Comparison of ENCODE assay signal across 15 mouse cellular contexts in the genomic region with DNA sequence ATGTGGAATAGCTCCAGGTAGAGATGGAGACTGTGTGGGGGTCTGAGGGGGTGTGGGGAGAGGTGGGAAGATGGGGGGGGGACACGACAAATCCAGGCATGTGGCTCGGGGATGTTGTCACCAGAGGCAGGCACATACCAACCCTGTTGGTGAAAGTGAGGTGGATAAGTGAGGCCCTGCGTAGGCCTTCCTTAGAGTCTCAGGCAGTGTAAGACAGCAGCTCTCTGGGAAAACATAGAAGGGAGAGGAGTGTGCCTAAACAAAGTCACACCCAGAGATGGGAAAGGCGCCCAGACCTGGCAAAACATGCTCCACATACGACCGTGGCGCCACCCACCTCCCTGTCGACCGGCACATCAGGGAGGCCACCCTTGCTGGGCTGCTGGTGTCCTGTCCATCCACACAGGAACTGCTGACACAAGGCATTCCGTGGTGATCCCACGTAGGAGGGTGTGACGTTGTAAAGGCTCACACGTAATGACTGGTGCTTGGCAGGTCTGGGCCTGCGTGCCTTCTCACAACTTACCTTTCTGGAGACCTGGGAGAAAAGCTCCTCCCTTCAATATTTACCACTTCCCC. TPM values are rescaled to one million over a fixed set of nuclear protein-coding genes. Genes with fewer than 3 reads are reported as not detected.
DNase-seq lines count a peak whose midpoint lies in the region; ATAC-seq and TF ChIP-seq lines count a peak whose summit lies in the region.
"Had no signal": no experiment of that assay in that cellular context is flagged by ENCODE, and none has a peak within 500 bp of the region (broad histone marks: within the 10 kb centered on the region; RNA-seq: fewer than 3 reads in every experiment).

No protein-coding gene starts in this region.

- no peak for TF ChIP-seq CTCF in E14TG2a.4 (conservative IDR thresholded peaks at IDR 0.05; ENCODE audit: low read length)

- H3K9me3 ChIP-seq in kidney, embryonic 14.5 days (ENCODE audit: control insufficient read depth, low read length), result no peaks in the 10 kb centered on the region
- H3K9me3 ChIP-seq in E14TG2a.4 (ENCODE audit: low read length), result no peaks in the 10 kb centered on the region
- H3K9me3 ChIP-seq in limb, embryonic 10.5 days (replicated peaks), result no peaks in the 10 kb centered on the region
- H3K9me3 ChIP-seq: G1E; hindbrain, embryonic 15.5 days; liver, embryonic 13.5 days; midbrain, embryonic 12.5 days had no signal

- H3K4me3 ChIP-seq in kidney, embryonic 14.5 days (ENCODE audit: low read length), result no peak overlapping the region
- H3K4me3 ChIP-seq in E14TG2a.4 (replicated peaks; ENCODE audit: low read length), result peak overlapping the region; percentile 29; the same call in 1 of the 2 replicates
- H3K4me3 ChIP-seq in limb, embryonic 10.5 days, result no peak overlapping the region
- H3K4me3 ChIP-seq: hindbrain, embryonic 15.5 days; liver, embryonic 13.5 days; midbrain, embryonic 12.5 days had no signal

- H3K4me1 ChIP-seq in kidney, embryonic 14.5 days (ENCODE audit: control insufficient read depth, insufficient read depth, low read length), result no peaks in the 10 kb centered on the region; the same call in 1 of the 2 replicates
- H3K4me1 ChIP-seq in E14TG2a.4 (replicated peaks; ENCODE audit: low read depth, low read length), result peaks cover 82% of the 10 kb centered on the region
- peaks cover 15% of the 10 kb centered on the region; the same call in 1 of the 2 replicates for H3K4me1 ChIP-seq in limb, embryonic 10.5 days
- H3K4me1 ChIP-seq: hindbrain, embryonic 15.5 days; liver, embryonic 13.5 days; midbrain, embryonic 12.5 days had no signal

- DNase-seq in kidney, adult 9 months, result no peak
- DNase-seq in brain, adult 2 months (ENCODE audit: low read depth, low spot score), result peak; percentile 22
- no peak for DNase-seq in limb, embryonic 10.5 days (ENCODE audit: low spot score)
- DNase-seq in adrenal gland, postnatal 14 days, result no peak
- DNase-seq in adrenal gland, adult 2 months, result no peak
- no peak for DNase-seq in spleen, postnatal 4 days (ENCODE audit: low spot score in 2 of 2)
- DNase-seq: layer of hippocampus, adult 9-11 months; liver, embryonic 13.5 days; right cerebral cortex, postnatal 25 days; thymus, adult 2 months had no signal

- ATAC-seq in kidney, embryonic 14.5 days (ENCODE audit: low FRiP score, low TSS enrichment), result 0 out of 2 replicates have a peak, but pooled peaks have one; percentile 15

- H3K36me3 ChIP-seq in kidney, embryonic 14.5 days (ENCODE audit: control insufficient read depth, insufficient read depth, low read length), result no peaks in the 10 kb centered on the region
- H3K36me3 ChIP-seq in E14TG2a.4 (ENCODE audit: insufficient read depth, low read length), result no peaks in the 10 kb centered on the region
- H3K36me3 ChIP-seq in limb, embryonic 10.5 days, result peaks cover 44% of the 10 kb centered on the region
- H3K36me3 ChIP-seq: G1E; hindbrain, embryonic 15.5 days; liver, embryonic 13.5 days; midbrain, embryonic 12.5 days had no signal

- 49% methylated on average over 14 of the region's 14 CpGs for WGBS in kidney, embryonic 14.5 days
- WGBS in limb, embryonic 10.5 days, result 65% methylated on average over 14 of the region's 14 CpGs

- H3K9ac ChIP-seq in kidney, embryonic 14.5 days (ENCODE audit: low read depth, low read length), result no peak overlapping the region
- H3K9ac ChIP-seq: hindbrain, embryonic 15.5 days; liver, embryonic 13.5 days; midbrain, embryonic 12.5 days had no signal

- H3K27ac ChIP-seq in kidney, embryonic 14.5 days (ENCODE audit: low read depth, low read length), result peak overlapping the region; percentile 48
- H3K27ac ChIP-seq in limb, embryonic 10.5 days, result peak overlapping the region; percentile 10; the same call in 1 of the 2 replicates
- H3K27ac ChIP-seq: hindbrain, embryonic 15.5 days; liver, embryonic 13.5 days; midbrain, embryonic 12.5 days had no signal

- no peak overlapping the region for H3K4me2 ChIP-seq in kidney, embryonic 14.5 days (replicated peaks; ENCODE audit: low read depth, low read length)
- H3K4me2 ChIP-seq: hindbrain, embryonic 15.5 days; liver, embryonic 13.5 days; midbrain, embryonic 12.5 days had no signal

- H3K27me3 ChIP-seq in kidney, embryonic 14.5 days (ENCODE audit: control insufficient read depth, insufficient read depth, low read length), result no peaks in the 10 kb centered on the region
- no peaks in the 10 kb centered on the region for H3K27me3 ChIP-seq in E14TG2a.4 (ENCODE audit: insufficient read depth, low read length)
- H3K27me3 ChIP-seq in limb, embryonic 10.5 days (ENCODE audit: low read depth, poor library complexity, severe bottlenecking), result no peaks in the 10 kb centered on the region
- H3K27me3 ChIP-seq: hindbrain, embryonic 15.5 days; liver, embryonic 13.5 days; midbrain, embryonic 12.5 days had no signal

RNA-seq across cellular contexts. Expression of gene Itgb5, which starts 42.5 kb away (rescaled TPM):
- 34.3 and 49.7 TPM in 2 replicates for polyA plus RNA-seq in kidney, embryonic 14.5 days (2014; fragmentation: Nextera tagmentation; extraction: Ambion mirVana)
- 64.3 and 67.1 TPM in 2 replicates for polyA plus RNA-seq in limb, embryonic 10.5 days (2016; fragmentation: Nextera tagmentation; extraction: Ambion mirVana)
- total RNA-seq in adrenal gland, postnatal 14 days (2021), result 103 and 118 TPM in 2 replicates
- 100 to 1,000 TPM; 187 to 222 TPM for total RNA-seq in adrenal gland, adult 2 months (2021)
- 214 and 223 TPM in 2 replicates for polyA plus RNA-seq in adrenal gland, adult 2 months (2012; rRNA removed)
